Mouse (Mus musculus) E14TG2a.4 (cell line): ENCODE results near the gene Ush2a.

ENCODE experiments used
- H3K27me3 ChIP-seq: 2 replicates; pipeline ENCODE4 v1.6.1; 2014; ENCODE audit warnings: low read length, control low read depth; ENCODE audit not compliant: insufficient read depth
- H3K36me3 ChIP-seq: 2 replicates; pipeline ENCODE4 v1.6.1; 2014; ENCODE audit warnings: low read length, control low read depth; ENCODE audit not compliant: insufficient read depth
- H3K4me1 ChIP-seq: replicated peaks from 2 replicates; pipeline ENCODE4 v1.6.1; 2014; ENCODE audit warnings: low read depth, low read length, control low read depth
- H3K4me3 ChIP-seq: replicated peaks from 2 replicates; pipeline ENCODE4 v1.5.1; 2014; ENCODE audit warnings: mild to moderate bottlenecking, low read length
- H3K9me3 ChIP-seq: 2 replicates; pipeline ENCODE4 v1.6.1; 2014; ENCODE audit warnings: low read length, control low read depth
- CTCF ChIP-seq: conservative IDR thresholded peaks from 2 replicates; pipeline ENCODE4 v1.5.1; 2014; ENCODE audit warnings: low read length
- NANOG ChIP-seq: IDR thresholded peaks from 2 replicates; pipeline ENCODE4 v1.6.1; 2014; ENCODE audit warnings: borderline replicate concordance, low read length, mixed read lengths
- POU5F1 ChIP-seq: IDR thresholded peaks from 2 replicates; pipeline ENCODE4 v1.6.1; 2014; ENCODE audit warnings: low read length, borderline replicate concordance

Gene Ush2a

GRCm38 (mm10) chr1:188261903-188262682 is at the start of gene Ush2a:
Gene Ush2a, plus strand, starts transcription at chr1:188262023.
- TF ChIP-seq CTCF: no peak
- no peak for TF ChIP-seq NANOG
- no peak for TF ChIP-seq POU5F1
- Histone ChIP-seq H3K9me3 (0 out of 2 replicates have a peak, but pooled peaks cover 3% of the 10 kb centered on the region), H3K4me1 (no peaks in the 10 kb centered on the region), H3K27me3 (no peaks in the 10 kb centered on the region), H3K4me3 (no peak within 1 kb of the TSS), H3K36me3 (no peaks in the 10 kb centered on the region)

GRCm38 (mm10) chr1:188214885-188215611 is 46.8 kb upstream of the Ush2a start:
- no peaks in the 10 kb centered on the region for H3K36me3 ChIP-seq
- no peak for TF ChIP-seq POU5F1
- no peak for TF ChIP-seq NANOG
- no peak for TF ChIP-seq CTCF

GRCm38 (mm10) chr1:188221226-188221792 is 40.5 kb upstream of the Ush2a start:
- H3K9me3 ChIP-seq: no peaks in the 10 kb centered on the region
- H3K4me3 ChIP-seq: no peak overlapping the region
- H3K4me1 ChIP-seq: no peaks in the 10 kb centered on the region
- H3K36me3 ChIP-seq: no peaks in the 10 kb centered on the region
- TF ChIP-seq POU5F1 (no peak), NANOG (no peak), CTCF (no peak)
- no peaks in the 10 kb centered on the region for H3K27me3 ChIP-seq

More at GRCm38 (mm10) chr1:188214885-188215611, 46.8 kb upstream of the Ush2a start:
- H3K4me1 ChIP-seq: no peaks in the 10 kb centered on the region
- no peaks in the 10 kb centered on the region for H3K27me3 ChIP-seq
- no peak overlapping the region for H3K4me3 ChIP-seq
- H3K9me3 ChIP-seq: no peaks in the 10 kb centered on the region

GRCm38 (mm10) chr1:188233036-188233724 is 28.6 kb upstream of the Ush2a start:
- no peak for TF ChIP-seq NANOG
- TF ChIP-seq CTCF: no peak
- no peak for TF ChIP-seq POU5F1
- no peaks in the 10 kb centered on the region for H3K4me1 ChIP-seq
- H3K36me3 ChIP-seq: no peaks in the 10 kb centered on the region
- no peaks in the 10 kb centered on the region for H3K27me3 ChIP-seq
- H3K4me3 ChIP-seq: no peak overlapping the region
- no peaks in the 10 kb centered on the region for H3K9me3 ChIP-seq

GRCm38 (mm10) chr1:188238636-188239035 is 23.2 kb upstream of the Ush2a start:
- no peaks in the 10 kb centered on the region for H3K36me3 ChIP-seq
- no peaks in the 10 kb centered on the region for H3K4me1 ChIP-seq
- H3K9me3 ChIP-seq: no peaks in the 10 kb centered on the region
- TF ChIP-seq NANOG: no peak
- no peak for TF ChIP-seq POU5F1
- TF ChIP-seq CTCF: no peak
- H3K27me3 ChIP-seq: no peaks in the 10 kb centered on the region
- H3K4me3 ChIP-seq: no peak overlapping the region

GRCm38 (mm10) chr1:188241766-188242165 is 20.1 kb upstream of the Ush2a start:
- Histone ChIP-seq H3K27me3 (no peaks in the 10 kb centered on the region), H3K36me3 (no peaks in the 10 kb centered on the region), H3K9me3 (peaks cover 23% of the 10 kb centered on the region), H3K4me1 (no peaks in the 10 kb centered on the region), H3K4me3 (no peak overlapping the region)
- no peak for TF ChIP-seq CTCF
- no peak for TF ChIP-seq NANOG
- TF ChIP-seq POU5F1: no peak

GRCm38 (mm10) chr1:188257500-188257899 is 4.3 kb upstream of the Ush2a start:
- no peak overlapping the region for H3K4me3 ChIP-seq
- H3K36me3 ChIP-seq: no peaks in the 10 kb centered on the region
- H3K9me3 ChIP-seq: peaks cover 3% of the 10 kb centered on the region; the same call in 1 of the 2 replicates
- TF ChIP-seq CTCF (no peak), NANOG (no peak), POU5F1 (no peak)
- no peaks in the 10 kb centered on the region for H3K27me3 ChIP-seq
- H3K4me1 ChIP-seq: no peaks in the 10 kb centered on the region
